Mouse (Mus musculus) forebrain, postnatal 0 days (tissue): ENCODE data around the gene Shank1. TPM values are rescaled to one million over a fixed set of nuclear protein-coding genes. Genes with fewer than 3 reads are reported as not detected.

Source experiments
- ATAC-seq: fragments of 200-750 bp; cut with Nextera tagmentation; 2 replicates; pipeline ENCODE4 v1.8.0; 2017; ENCODE audit warnings: mild to moderate bottlenecking, moderate library complexity
- DNase-seq: peaks from one replicate; pipeline ENCODE4 v3.0.0-alpha.2; 2015
- H3K27ac ChIP-seq: fragments of 300-500 bp; sonication (generic); 2 replicates; pipeline ENCODE4 v1.5.1; 2014; ENCODE audit warnings: low read depth, mild to moderate bottlenecking, antibody characterized with exemption, low read length, moderate library complexity, mixed read lengths
- H3K27me3 ChIP-seq: fragments of 300-500 bp; sonication (generic); 2 replicates; pipeline ENCODE4 v1.6.1; 2014; ENCODE audit warnings: mild to moderate bottlenecking, low read length, mixed read lengths; ENCODE audit not compliant: insufficient read depth
- H3K36me3 ChIP-seq: fragments of 300-500 bp; sonication (generic); 2 replicates; pipeline ENCODE4 v1.6.1; 2014; ENCODE audit warnings: mild to moderate bottlenecking, moderate library complexity; ENCODE audit not compliant: insufficient read depth
- H3K4me1 ChIP-seq: fragments of 300-500 bp; sonication (generic); 2 replicates; pipeline ENCODE4 v1.6.1; 2014; ENCODE audit warnings: antibody characterized with exemption; ENCODE audit not compliant: insufficient read depth
- H3K4me2 ChIP-seq: fragments of 300-500 bp; sonication (generic); 2 replicates; pipeline ENCODE4 v1.6.1; 2014; ENCODE audit warnings: low read depth, mild to moderate bottlenecking, moderate library complexity
- H3K4me3 ChIP-seq: fragments of 300-500 bp; sonication (generic); 2 replicates; pipeline ENCODE4 v1.5.1; 2014; ENCODE audit warnings: low read depth, low read length, mixed read lengths
- H3K9ac ChIP-seq: fragments of 300-500 bp; sonication (generic); 2 replicates; pipeline ENCODE4 v1.6.1; 2014; ENCODE audit warnings: mild to moderate bottlenecking
- H3K9me3 ChIP-seq: fragments of 300-500 bp; sonication (generic); 2 replicates; pipeline ENCODE4 v1.6.1; 2016; ENCODE audit warnings: low read length
- CTCF ChIP-seq: sonication (generic); IDR thresholded peaks from 2 replicates; pipeline ENCODE4 v1.5.1; 2016; ENCODE audit warnings: antibody characterized with exemption, control low read depth, low read depth
- WGBS: fragments of 180-500 bp; shearing (Covaris S2); extraction: QIAGEN DNeasy Blood & Tissue Kit; methylation state at CpG from one replicate; pipeline ENCODE4 v1.1.7; 2014; 5-methylcytosine and 5-hydroxymethylcytosine counted together
- polyA plus RNA-seq: library from polyadenylated mRNA; unstranded; fragments of >200 nt; fragmentation: Nextera tagmentation; extraction: Ambion mirVana; gene quantifications from 2 replicates; pipeline ENCODE4 v1.2.1, GENCODE M21; 2015
- total RNA-seq: library from RNA; depleted of rRNA; stranded (reverse); fragments of >200 nt; gene quantifications from 2 replicates; pipeline ENCODE4 v1.2.3, GENCODE M21; 2014; rRNA removed

Shank1 gene
- total and polyA plus RNA-seq, 2 experiments from 2014 or later, result 29.7 to 34.2 TPM

DNA sequence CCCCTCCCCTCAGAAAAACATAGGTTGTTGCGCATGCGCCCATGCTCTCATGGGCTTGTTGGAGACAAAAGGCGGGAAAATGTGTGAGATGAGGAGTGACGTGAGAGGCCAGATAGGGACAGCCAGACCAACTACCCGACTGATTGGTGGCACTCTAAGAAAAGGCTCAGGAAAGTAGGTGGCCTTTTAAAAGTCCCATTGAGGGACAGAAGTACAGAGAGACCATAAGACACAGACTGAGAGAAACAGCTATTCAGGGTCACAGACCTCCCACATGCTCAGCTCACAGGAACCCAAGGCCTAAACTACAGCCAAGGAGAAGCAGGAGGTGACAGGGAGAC lies 95.9 kb downstream of the Shank1 start:
- H3K9me3 ChIP-seq, result no peaks in the 10 kb centered on the region
- WGBS, result 1% methylated on average over 5 of the region's 5 CpGs
- H3K4me1 ChIP-seq, result no peaks in the 10 kb centered on the region
- DNase-seq (no peak), ATAC-seq (no peak)
- H3K27me3 ChIP-seq, result no peaks in the 10 kb centered on the region
- no peak overlapping the region for H3K4me2 ChIP-seq
- H3K36me3 ChIP-seq, result no peaks in the 10 kb centered on the region
- no peak overlapping the region for H3K4me3 ChIP-seq
- no peak overlapping the region for H3K27ac ChIP-seq
- H3K9ac ChIP-seq, result no peak overlapping the region
- no peak for TF ChIP-seq CTCF

Other genes with a start within 250 kb of the Shank1 start
- not detected in 2 replicates for gene Klk1b21, start 207.9 kb upstream of the Shank1 start, total RNA-seq
- gene Klk1b21, start 207.9 kb upstream of the Shank1 start, polyA plus RNA-seq, result not detected in 2 replicates
- gene Klk1b22, start 197.6 kb upstream of the Shank1 start, total RNA-seq, result not detected in 2 replicates
- not detected in 2 replicates for gene Klk1b22, start 197.6 kb upstream of the Shank1 start, polyA plus RNA-seq
- not detected in 2 replicates for gene Klk1b16, start 173.5 kb upstream of the Shank1 start, total RNA-seq
- gene Klk1b16, start 173.5 kb upstream of the Shank1 start, polyA plus RNA-seq, result not detected in 2 replicates
- gene Klk1b24, start 122.0 kb upstream of the Shank1 start, total RNA-seq, result not detected in 2 replicates
- gene Klk1b24, start 122.0 kb upstream of the Shank1 start, polyA plus RNA-seq, result not detected in 2 replicates
- gene Klk1b3, start 112.1 kb upstream of the Shank1 start, total RNA-seq, result not detected in 2 replicates
- not detected in 2 replicates for gene Klk1b3, start 112.1 kb upstream of the Shank1 start, polyA plus RNA-seq
- not detected in 2 replicates for gene Klk1b4, start 102.8 kb upstream of the Shank1 start, total RNA-seq
- not detected in 2 replicates for gene Klk1b4, start 102.8 kb upstream of the Shank1 start, polyA plus RNA-seq
- gene Klk1b5, start 94.3 kb upstream of the Shank1 start, total RNA-seq, result not detected in 2 replicates
- gene Klk1b5, start 94.3 kb upstream of the Shank1 start, polyA plus RNA-seq, result not detected in 2 replicates
- gene Klk1, start 84.9 kb upstream of the Shank1 start, total RNA-seq, result not detected in 2 replicates
- gene Klk1, start 84.9 kb upstream of the Shank1 start, polyA plus RNA-seq, result not detected in 2 replicates
- not detected in 2 replicates for gene Gm36864, start 74.1 kb upstream of the Shank1 start, total RNA-seq
- gene Gm36864, start 74.1 kb upstream of the Shank1 start, polyA plus RNA-seq, result not detected in 2 replicates
- 0.23 and 0.29 TPM in 2 replicates for gene 1700028J19Rik, start 63.6 kb upstream of the Shank1 start, total RNA-seq
- gene 1700028J19Rik, start 63.6 kb upstream of the Shank1 start, polyA plus RNA-seq, result 1.6 and 2.3 TPM in 2 replicates
- gene 2410002F23Rik, start 63.5 kb upstream of the Shank1 start, total RNA-seq, result 250 and 333 TPM in 2 replicates
- 312 and 332 TPM in 2 replicates for gene 2410002F23Rik, start 63.5 kb upstream of the Shank1 start, polyA plus RNA-seq
- not detected in 2 replicates for gene Acp4, start 52.9 kb upstream of the Shank1 start, total RNA-seq
- gene Acp4, start 52.9 kb upstream of the Shank1 start, polyA plus RNA-seq, result 0.12 TPM in 1 of 2 replicates, not detected in the other
- not detected in 2 replicates for gene Gm15517, start 48.8 kb upstream of the Shank1 start, total RNA-seq
- not detected in 2 replicates for gene Gm15517, start 48.8 kb upstream of the Shank1 start, polyA plus RNA-seq
- 3.8 and 4.7 TPM in 2 replicates for gene Clec11a, start 3.4 kb upstream of the Shank1 start, total RNA-seq
- gene Clec11a, start 3.4 kb upstream of the Shank1 start, polyA plus RNA-seq, result 3.7 and 4.3 TPM in 2 replicates
- 48.2 and 77.2 TPM in 2 replicates for gene Syt3, start 73.8 kb downstream of the Shank1 start, total RNA-seq
- 43.9 and 55.0 TPM in 2 replicates for gene Syt3, start 73.8 kb downstream of the Shank1 start, polyA plus RNA-seq
- gene 1700008O03Rik, start 75.6 kb downstream of the Shank1 start, total RNA-seq, result 1.3 and 7.3 TPM in 2 replicates
- 2.7 and 3.5 TPM in 2 replicates for gene 1700008O03Rik, start 75.6 kb downstream of the Shank1 start, polyA plus RNA-seq
- 347 and 391 TPM in 2 replicates for gene Lrrc4b, start 118.8 kb downstream of the Shank1 start, total RNA-seq
- 19.5 and 22.2 TPM in 2 replicates for gene Lrrc4b, start 118.8 kb downstream of the Shank1 start, polyA plus RNA-seq
- gene Aspdh, start 155.1 kb downstream of the Shank1 start, total RNA-seq, result 4.4 and 20.3 TPM in 2 replicates
- gene Aspdh, start 155.1 kb downstream of the Shank1 start, polyA plus RNA-seq, result 1.6 and 2.2 TPM in 2 replicates
- 27.6 and 39.3 TPM in 2 replicates for gene Josd2, start 157.7 kb downstream of the Shank1 start, total RNA-seq
- gene Josd2, start 157.7 kb downstream of the Shank1 start, polyA plus RNA-seq, result 28.6 and 31.7 TPM in 2 replicates
- gene Emc10, start 186.3 kb downstream of the Shank1 start, total RNA-seq, result 212 and 238 TPM in 2 replicates
- 168 and 171 TPM in 2 replicates for gene Emc10, start 186.3 kb downstream of the Shank1 start, polyA plus RNA-seq
- 21.1 and 22.0 TPM in 2 replicates for gene Fam71e1, start 186.3 kb downstream of the Shank1 start, total RNA-seq
- 23.1 and 27.2 TPM in 2 replicates for gene Fam71e1, start 186.3 kb downstream of the Shank1 start, polyA plus RNA-seq
- gene Mybpc2, start 214.4 kb downstream of the Shank1 start, total RNA-seq, result 0.15 and 0.33 TPM in 2 replicates
- gene Mybpc2, start 214.4 kb downstream of the Shank1 start, polyA plus RNA-seq, result 0.15 and 0.29 TPM in 2 replicates
- gene Spib, start 221.8 kb downstream of the Shank1 start, total RNA-seq, result 0.05 TPM in 1 of 2 replicates, not detected in the other
- not detected in 2 replicates for gene Spib, start 221.8 kb downstream of the Shank1 start, polyA plus RNA-seq
- gene Pold1, start 238.6 kb downstream of the Shank1 start, total RNA-seq, result 14.1 and 16.2 TPM in 2 replicates
- 14.2 and 14.3 TPM in 2 replicates for gene Pold1, start 238.6 kb downstream of the Shank1 start, polyA plus RNA-seq
- 44.1 and 45.9 TPM in 2 replicates for gene Nr1h2, start 243.7 kb downstream of the Shank1 start, total RNA-seq
- gene Nr1h2, start 243.7 kb downstream of the Shank1 start, polyA plus RNA-seq, result 49.9 and 51.1 TPM in 2 replicates